Mouse (Mus musculus) ES-E14 (cell line): Measurements from ENCODE around the gene Nsun6.

Experiments used
- CHD2 ChIP-seq: IDR thresholded peaks from 2 replicates; pipeline ENCODE4 v1.6.1; 2014; ENCODE audit warnings: mild to moderate bottlenecking, low read depth, low read length, inconsistent platforms
- HCFC1 ChIP-seq: IDR thresholded peaks from 2 replicates; pipeline ENCODE4 v1.6.1; 2012; ENCODE audit warnings: low read length, inconsistent platforms, borderline replicate concordance; ENCODE audit not compliant: insufficient read depth
- MAFK ChIP-seq: IDR thresholded peaks from 2 replicates; pipeline ENCODE4 v1.6.1; 2014; ENCODE audit warnings: mild to moderate bottlenecking, low read depth, low read length, inconsistent platforms; ENCODE audit not compliant: insufficient read depth
- ZC3H11A ChIP-seq: IDR thresholded peaks from 2 replicates; pipeline ENCODE4 v1.6.1; 2012; ENCODE audit warnings: low read depth, mild to moderate bottlenecking, inconsistent platforms, low read length, borderline replicate concordance
- ZNF384 ChIP-seq: IDR thresholded peaks from 2 replicates; pipeline ENCODE4 v1.6.1; 2012; ENCODE audit warnings: low read depth, low read length, inconsistent platforms

- no peak for TF ChIP-seq CHD2
- TF ChIP-seq MAFK: no peak
- no peak for TF ChIP-seq HCFC1
- TF ChIP-seq ZC3H11A: no peak
- TF ChIP-seq ZNF384: no peak
Measured at GRCm38 (mm10) chr2:15027816-15028215, 27.1 kb downstream of the Nsun6 start.
